Mouse (Mus musculus): ENCODE data around the gene Sf3b2.
"Not testable (repeated sequence)": the region's sequence is repeated elsewhere in the genome, so short reads cannot be mapped to it uniquely, and the experiment has no call there.

Gene Sf3b2

GRCm38 (mm10) chr19:5272801-5273733, 22.2 kb downstream of the Sf3b2 start, which contains the start of gene Pacs1:
Gene Pacs1, minus strand, starts transcription at chr19:5273119.
- DNase-seq = peak; percentile 87

GRCm38 (mm10) chr19:5272326-5272795, 22.9 kb downstream of the Sf3b2 start:
- peak; percentile 27 for DNase-seq

GRCm38 (mm10) chr19:5271430-5271829, 23.8 kb downstream of the Sf3b2 start:
- DNase-seq = no peak

GRCm38 (mm10) chr19:5269392-5269791, 25.9 kb downstream of the Sf3b2 start:
- no peak for DNase-seq

- DNase-seq = no peak
Observed at GRCm38 (mm10) chr19:5268875-5269274, 26.4 kb downstream of the Sf3b2 start.

GRCm38 (mm10) chr19:5268017-5268416, 27.2 kb downstream of the Sf3b2 start:
- no peak for DNase-seq

GRCm38 (mm10) chr19:5267015-5267414, 28.2 kb downstream of the Sf3b2 start:
- no peak for DNase-seq

GRCm38 (mm10) chr19:5257140-5257539, 38.1 kb downstream of the Sf3b2 start:
- no peak for DNase-seq

GRCm38 (mm10) chr19:5236981-5237380, 58.3 kb downstream of the Sf3b2 start:
- not testable (repeated sequence) for DNase-seq

GRCm38 (mm10) chr19:5232696-5233095, 62.6 kb downstream of the Sf3b2 start:
- DNase-seq = no peak

- DNase-seq = no peak
Observed at GRCm38 (mm10) chr19:5230110-5230509, 65.1 kb downstream of the Sf3b2 start.

- DNase-seq = no peak
Observed at GRCm38 (mm10) chr19:5224624-5225023, 70.6 kb downstream of the Sf3b2 start.

GRCm38 (mm10) chr19:5224077-5224476, 71.2 kb downstream of the Sf3b2 start:
- no peak for DNase-seq

Measured in kidney, adult 18-20 months (tissue).